Mouse (Mus musculus) liver, postnatal 0 days (tissue): ENCODE results near the gene Mettl16.

Experiments
- CTCF ChIP-seq: sonication (generic); IDR thresholded peaks from 2 replicates; pipeline ENCODE4 v1.5.1; 2016; ENCODE audit warnings: antibody characterized with exemption, low read depth
- EP300 ChIP-seq: IDR thresholded peaks from 2 replicates; pipeline ENCODE4 v1.6.1; 2016; ENCODE audit warnings: antibody characterized with exemption, low read depth, mild to moderate bottlenecking

GRCm38 (mm10) chr11:74840739-74841138 lies 70.1 kb downstream of the Mettl16 start:
- no peak for TF ChIP-seq EP300
- no peak for TF ChIP-seq CTCF
